Mouse (Mus musculus): ENCODE results near the gene Mns1.
A peak's percentile ranks its signal among the peaks of the same experiment; 100 is the strongest.

- TF ChIP-seq CTCF (IDR thresholded peaks at IDR 0.05; ENCODE audit: insufficient read depth, low read depth, low read length) (0 out of 2 replicates have a peak, but pooled peaks have one; percentile 9), POLR2A (IDR thresholded peaks at IDR 0.05; ENCODE audit: insufficient read depth, low read depth, low read length) (no peak)
Observed at GRCm38 (mm10) chr9:72467551-72468407, 30.0 kb downstream of the Mns1 start.
